Mouse (Mus musculus) gastrocnemius, postnatal 10 days (tissue): ENCODE results near the gene Gbf1. TPM values are rescaled to one million over a fixed set of nuclear protein-coding genes. Genes with fewer than 3 reads are reported as not detected.
A peak's percentile ranks its signal among the peaks of the same experiment; 100 is the strongest.

Experiments used
- DNase-seq: peaks from one replicate; pipeline ENCODE4 v3.0.0; 2021; ENCODE audit warnings: mixed read lengths
- total RNA-seq, 2 experiments: library from RNA; stranded (reverse); gene quantifications; 2 replicates each; pipeline ENCODE4 v1.2.3; 2021

Gbf1 gene
- total RNA-seq, 2 experiments from 2014 or later = 54.9 to 62.5 TPM

- DNase-seq = peak; percentile 34
Observed at GRCm38 (mm10) chr19:46329031-46329641, 176.8 kb downstream of the Gbf1 start.

- DNase-seq = peak; percentile 81
Observed at GRCm38 (mm10) chr19:46329951-46330350, 177.6 kb downstream of the Gbf1 start.

GRCm38 (mm10) chr19:46330696-46331095, 178.4 kb downstream of the Gbf1 start:
- no peak for DNase-seq

- DNase-seq = no peak
Observed at GRCm38 (mm10) chr19:46331326-46331725, 179.0 kb downstream of the Gbf1 start.

- no peak for DNase-seq
Observed at GRCm38 (mm10) chr19:46331936-46332335, 179.6 kb downstream of the Gbf1 start.

GRCm38 (mm10) chr19:46332721-46333339, 180.5 kb downstream of the Gbf1 start:
- DNase-seq = no peak

GRCm38 (mm10) chr19:46333906-46334305, 181.6 kb downstream of the Gbf1 start:
- DNase-seq = no peak

Other genes starting within 250 kb of the Gbf1 start
- gene Armh3, start 154.0 kb upstream of the Gbf1 start, total RNA-seq = 10 to 100 TPM; 12.5 to 15.0 TPM
- 1 to 10 TPM; 3.0 to 5.1 TPM for gene Hps6, start 149.0 kb upstream of the Gbf1 start, total RNA-seq
- 10 to 100 TPM; 12.8 to 23.6 TPM for gene Pprc1, start 107.6 kb upstream of the Gbf1 start, total RNA-seq
- 10 to 100 TPM; 36.2 to 50.3 TPM for gene Ldb1, start 107.3 kb upstream of the Gbf1 start, total RNA-seq
- gene Nolc1, start 76.6 kb upstream of the Gbf1 start, total RNA-seq = 10 to 100 TPM; 22.9 to 26.4 TPM
- gene Elovl3, start 20.6 kb upstream of the Gbf1 start, total RNA-seq = not detected
- 10 to 100 TPM; 19.0 to 21.6 TPM for gene Pitx3, start 4.2 kb upstream of the Gbf1 start, total RNA-seq
- gene Nfkb2, start 151.8 kb downstream of the Gbf1 start, total RNA-seq = 10 to 100 TPM; 10.4 to 14.3 TPM
- 1 to 10 TPM; 2.2 to 2.6 TPM for gene Psd, start 174.6 kb downstream of the Gbf1 start, total RNA-seq
- gene Fbxl15, start 175.7 kb downstream of the Gbf1 start, total RNA-seq = 1 to 10 TPM; 2.7 to 3.7 TPM
- 10 to 100 TPM; 88.3 TPM for gene Cuedc2, start 186.2 kb downstream of the Gbf1 start, total RNA-seq
- gene Mfsd13a, start 188.6 kb downstream of the Gbf1 start, total RNA-seq = 1 to 10 TPM; 1.2 to 1.5 TPM
- gene 2310034G01Rik, start 197.8 kb downstream of the Gbf1 start, total RNA-seq = under 1 TPM; 0.35 to 0.56 TPM
- gene Actr1a, start 243.2 kb downstream of the Gbf1 start, total RNA-seq = 10 to 100 TPM; 65.1 to 69.1 TPM
- 10 to 100 TPM; 11.8 to 14.2 TPM for gene Sufu, start 244.4 kb downstream of the Gbf1 start, total RNA-seq